Mouse (Mus musculus) neutrophil, adult 59 days (primary cell): ENCODE data around the gene Ncam2. TPM values are rescaled to one million over a fixed set of nuclear protein-coding genes. Genes with fewer than 3 reads are reported as not detected.

Source experiments
- total RNA-seq, 2 experiments: library from RNA; stranded (reverse); gene quantifications; 1 replicate in 1 of 2; 2 replicates in 1 of 2; pipeline ENCODE4 v1.2.4; 2023

The Ncam2 gene
- not detected for total RNA-seq

DNA sequence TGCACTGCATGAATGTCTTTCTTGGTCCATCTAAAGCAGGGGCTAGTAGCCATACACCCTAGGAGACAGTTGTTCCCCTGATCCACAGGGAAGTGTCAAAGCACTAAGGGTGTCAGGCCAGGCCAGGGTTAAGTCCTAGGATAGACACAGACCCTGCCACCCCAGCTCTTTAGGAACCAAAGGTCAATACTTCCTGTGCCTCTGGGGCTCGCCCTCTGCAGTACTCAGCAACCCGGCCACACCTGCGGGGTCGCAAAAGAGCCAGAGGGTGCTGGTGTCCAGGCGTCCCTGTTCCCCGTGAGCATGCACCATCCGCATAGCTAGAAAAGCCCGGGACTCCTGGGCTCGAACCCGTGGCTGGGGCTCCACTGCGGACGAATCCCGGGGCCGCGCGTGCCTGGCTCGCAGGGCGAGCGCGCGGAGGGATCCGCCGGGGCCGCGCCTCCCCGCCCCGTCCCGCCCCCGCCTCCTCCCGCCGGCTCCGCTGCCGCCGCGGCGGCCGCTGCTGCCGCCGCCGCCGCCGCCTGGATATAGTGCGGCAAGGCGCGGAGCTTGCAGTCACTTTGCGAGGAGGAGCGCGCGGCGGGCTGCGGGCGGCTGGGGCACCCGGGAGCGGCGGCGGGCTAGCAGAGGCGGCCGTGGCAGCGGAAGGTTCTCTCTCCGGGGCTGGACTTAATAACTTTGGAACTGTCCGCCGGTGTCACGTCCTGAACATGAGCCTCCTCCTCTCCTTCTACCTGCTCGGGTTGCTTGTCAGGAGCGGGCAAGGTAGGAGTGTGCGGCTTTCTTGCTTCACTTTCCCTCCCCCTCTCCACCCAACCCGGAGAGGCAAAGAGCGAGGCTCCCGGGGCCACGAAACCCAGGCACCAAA, at the start of gene Ncam2:
Ncam2 (plus strand) TSS at position 497 of the 871 bp plus-strand sequence.

